Mouse (Mus musculus) liver, adult 2 months (tissue): ENCODE measurements around the gene Rpf2. TPM values are rescaled to one million over a fixed set of nuclear protein-coding genes. Genes with fewer than 3 reads are reported as not detected.

Experiments used
- DNase-seq: peaks from one replicate; pipeline ENCODE4 v3.0.0-alpha.2; 2011; ENCODE audit warnings: low read depth, low spot score; ENCODE audit errors: extremely low read depth
- H3K27ac ChIP-seq: fragments of 200-500 bp; replicated peaks from 2 replicates; pipeline ENCODE4 v1.5.1; 2012; ENCODE audit warnings: low read depth, mild to moderate bottlenecking, control low read depth, inconsistent platforms, low read length; ENCODE audit not compliant: insufficient read depth
- H3K27me3 ChIP-seq: fragments of 200-500 bp; 2 replicates; pipeline ENCODE4 v1.6.1; 2012; ENCODE audit warnings: mild to moderate bottlenecking, moderate library complexity, low read length, inconsistent platforms; ENCODE audit not compliant: control insufficient read depth, insufficient read depth
- H3K36me3 ChIP-seq: fragments of 200-500 bp; 2 replicates; pipeline ENCODE4 v1.6.1; 2012; ENCODE audit warnings: low read length, inconsistent platforms; ENCODE audit not compliant: control insufficient read depth, insufficient read depth
- H3K4me1 ChIP-seq: fragments of 200-500 bp; 2 replicates; pipeline ENCODE4 v1.6.1; 2011; ENCODE audit warnings: low read length; ENCODE audit not compliant: control insufficient read depth, insufficient read depth
- H3K4me3 ChIP-seq: fragments of 200-500 bp; 2 replicates; pipeline ENCODE4 v1.5.1; 2011; ENCODE audit warnings: low read depth, mild to moderate bottlenecking, control low read depth, low read length, moderate library complexity; ENCODE audit not compliant: insufficient read depth
- H3K79me2 ChIP-seq: fragments of 200-500 bp; 2 replicates; pipeline ENCODE4 v1.6.1; 2012; ENCODE audit warnings: inconsistent platforms, mild to moderate bottlenecking, low read length, moderate library complexity; ENCODE audit not compliant: control insufficient read depth, insufficient read depth
- H3K9ac ChIP-seq: fragments of 200-500 bp; 2 replicates; pipeline ENCODE4 v1.6.1; 2012; ENCODE audit warnings: low read depth, mild to moderate bottlenecking, control low read depth, inconsistent platforms, low read length
- CTCF ChIP-seq: fragments of 200-500 bp; IDR thresholded peaks from 2 replicates; pipeline ENCODE4 v1.5.1; 2011; ENCODE audit warnings: low read depth, low read length, control low read depth
- POLR2A ChIP-seq: fragments of 200-500 bp; IDR thresholded peaks from 2 replicates; pipeline ENCODE4 v1.6.1; 2011; ENCODE audit warnings: low read length, control low read depth; ENCODE audit not compliant: insufficient read depth; ENCODE audit errors: extremely low read depth
- WGBS: fragments of 180-500 bp; shearing (Covaris S2); methylation state at CpG from one replicate; pipeline ENCODE4 v1.1.7; 2018; 5-methylcytosine and 5-hydroxymethylcytosine counted together
- polyA plus RNA-seq: library from polyadenylated mRNA; depleted of rRNA; stranded (reverse); fragments of >200 nt; gene quantifications from 2 replicates; pipeline ENCODE4 v1.2.3, GENCODE M21; 2012
- total RNA-seq: library from RNA; depleted of rRNA; stranded (reverse); fragments of >200 nt; gene quantifications from 2 replicates; pipeline ENCODE4 v1.2.3, GENCODE M21; 2014

Gene Rpf2
- total and polyA plus RNA-seq, 2 experiments: 1.7 to 11.2 TPM

GRCm38 (mm10) chr10:40190871-40191270 is 56.0 kb downstream of the Rpf2 start:
- no peak for DNase-seq
- TF ChIP-seq POLR2A (no peak), CTCF (0 out of 2 replicates have a peak, but pooled peaks have one; percentile 18)
- H3K9ac ChIP-seq: no peak overlapping the region

GRCm38 (mm10) chr10:40189689-40190088 is 57.1 kb downstream of the Rpf2 start:
- WGBS: 57% methylated on average over 2 of the region's 2 CpGs
- H3K4me1 ChIP-seq: peaks cover 13% of the 10 kb centered on the region
- H3K79me2 ChIP-seq: no peaks in the 10 kb centered on the region
- no peaks in the 10 kb centered on the region for H3K36me3 ChIP-seq
- no peak overlapping the region for H3K27ac ChIP-seq
- DNase-seq: no peak
- H3K4me3 ChIP-seq: no peak overlapping the region
- TF ChIP-seq CTCF (no peak), POLR2A (no peak)
- H3K27me3 ChIP-seq: no peaks in the 10 kb centered on the region
- H3K9ac ChIP-seq: no peak overlapping the region

More at GRCm38 (mm10) chr10:40190871-40191270, 56.0 kb downstream of the Rpf2 start:
- Histone ChIP-seq H3K79me2 (no peaks in the 10 kb centered on the region), H3K27me3 (no peaks in the 10 kb centered on the region), H3K4me3 (no peak overlapping the region), H3K4me1 (peaks cover 13% of the 10 kb centered on the region), H3K27ac (no peak overlapping the region), H3K36me3 (no peaks in the 10 kb centered on the region)
- 65% methylated on average over 8 of the region's 8 CpGs for WGBS

- H3K36me3 ChIP-seq: no peaks in the 10 kb centered on the region
- peak; percentile 88 for DNase-seq
- H3K79me2 ChIP-seq: no peaks in the 10 kb centered on the region
- H3K9ac ChIP-seq: no peak overlapping the region
- no peaks in the 10 kb centered on the region for H3K27me3 ChIP-seq
- TF ChIP-seq POLR2A (no peak), CTCF (no peak)
- no peak overlapping the region for H3K4me3 ChIP-seq
- H3K27ac ChIP-seq: no peak overlapping the region
- peaks cover 13% of the 10 kb centered on the region for H3K4me1 ChIP-seq
- 24% methylated on average over 3 of the region's 3 CpGs for WGBS
Observed at GRCm38 (mm10) chr10:40188831-40189230, 58.0 kb downstream of the Rpf2 start.

GRCm38 (mm10) chr10:40185956-40186355 is 60.9 kb downstream of the Rpf2 start:
- Histone ChIP-seq H3K36me3 (no peaks in the 10 kb centered on the region), H3K27me3 (no peaks in the 10 kb centered on the region), H3K9ac (no peak overlapping the region), H3K79me2 (no peaks in the 10 kb centered on the region), H3K27ac (no peak overlapping the region), H3K4me3 (no peak overlapping the region), H3K4me1 (peaks cover 13% of the 10 kb centered on the region)
- no peak for DNase-seq
- TF ChIP-seq CTCF (no peak), POLR2A (no peak)

GRCm38 (mm10) chr10:40180011-40180410 is 66.8 kb downstream of the Rpf2 start:
- no peak for TF ChIP-seq CTCF
- TF ChIP-seq POLR2A: no peak
- H3K4me1 ChIP-seq: peaks cover 6% of the 10 kb centered on the region; the same call in 1 of the 2 replicates
- H3K27ac ChIP-seq: no peak overlapping the region
- no peak for DNase-seq
- no peak overlapping the region for H3K9ac ChIP-seq
- H3K79me2 ChIP-seq: no peaks in the 10 kb centered on the region
- no peaks in the 10 kb centered on the region for H3K36me3 ChIP-seq
- no peaks in the 10 kb centered on the region for H3K27me3 ChIP-seq
- 63% methylated on average over 2 of the region's 2 CpGs for WGBS
- no peak overlapping the region for H3K4me3 ChIP-seq

- Histone ChIP-seq H3K9ac (no peak overlapping the region), H3K36me3 (no peaks in the 10 kb centered on the region), H3K79me2 (no peaks in the 10 kb centered on the region), H3K27me3 (no peaks in the 10 kb centered on the region), H3K27ac (no peak overlapping the region), H3K4me1 (peaks cover 6% of the 10 kb centered on the region; the same call in 1 of the 2 replicates), H3K4me3 (no peak overlapping the region)
- WGBS: 94% methylated on average over 5 of the region's 5 CpGs
- no peak for TF ChIP-seq POLR2A
- TF ChIP-seq CTCF: peak; percentile 13; the same call in 1 of the 2 replicates
- DNase-seq: peak; percentile 46
Observed at GRCm38 (mm10) chr10:40179142-40179541, 67.7 kb downstream of the Rpf2 start.
